Mouse (Mus musculus) stomach, embryonic 14.5 days (tissue): ENCODE results near the gene Itgb3. TPM values are rescaled to one million over a fixed set of nuclear protein-coding genes. Genes with fewer than 3 reads are reported as not detected.

Experiments used
- ATAC-seq: fragments of 200-750 bp; cut with Nextera tagmentation; 2 replicates; pipeline ENCODE4 v1.8.0; 2017; ENCODE audit warnings: low read depth, moderate TSS enrichment; ENCODE audit not compliant: insufficient number of reproducible peaks, insufficient read depth, low FRiP score
- H3K27ac ChIP-seq: fragments of 300-500 bp; sonication (generic); 2 replicates; pipeline ENCODE4 v1.5.1; 2014; ENCODE audit warnings: mild to moderate bottlenecking, low read length, moderate library complexity, mixed read lengths
- H3K27me3 ChIP-seq: fragments of 300-500 bp; sonication (generic); 2 replicates; pipeline ENCODE4 v1.6.1; 2014; ENCODE audit warnings: low read length, control low read depth, mixed read lengths; ENCODE audit not compliant: control insufficient read depth, insufficient read depth
- H3K36me3 ChIP-seq: fragments of 300-500 bp; sonication (generic); 2 replicates; pipeline ENCODE4 v1.6.1; 2014; ENCODE audit warnings: mild to moderate bottlenecking, control low read depth, low read length, moderate library complexity, mixed read lengths; ENCODE audit not compliant: control insufficient read depth, insufficient read depth
- H3K4me1 ChIP-seq: fragments of 300-500 bp; sonication (generic); 2 replicates; pipeline ENCODE4 v1.6.1; 2014; ENCODE audit warnings: low read length, control low read depth, mixed read lengths; ENCODE audit not compliant: control insufficient read depth, insufficient read depth
- H3K4me2 ChIP-seq: fragments of 300-500 bp; sonication (generic); replicated peaks from 2 replicates; pipeline ENCODE4 v1.6.1; 2014; ENCODE audit warnings: low read depth, low read length, control low read depth
- H3K4me3 ChIP-seq: fragments of 300-500 bp; sonication (generic); 2 replicates; pipeline ENCODE4 v1.5.1; 2014; ENCODE audit warnings: low read depth, low read length, control low read depth
- H3K9ac ChIP-seq: fragments of 300-500 bp; sonication (generic); replicated peaks from 2 replicates; pipeline ENCODE4 v1.6.1; 2014; ENCODE audit warnings: low read depth, mild to moderate bottlenecking, control low read depth, low read length, moderate library complexity, mixed read lengths
- H3K9me3 ChIP-seq: fragments of 300-500 bp; sonication (generic); 2 replicates; pipeline ENCODE4 v1.6.1; 2016; ENCODE audit warnings: low read depth, low read length, control low read depth; ENCODE audit not compliant: control insufficient read depth
- whole genome bisulfite sequencing: fragments of 180-500 bp; shearing (Covaris S2); extraction: QIAGEN DNeasy Blood & Tissue Kit; methylation state at CpG from one replicate; pipeline ENCODE4 v1.1.7; 2014; 5-methylcytosine and 5-hydroxymethylcytosine counted together
- polyA plus RNA-seq: library from polyadenylated mRNA; unstranded; fragments of >200 nt; fragmentation: Nextera tagmentation; extraction: Ambion mirVana; gene quantifications from 2 replicates; pipeline ENCODE4 v1.2.1, GENCODE M21; 2014

Itgb3 gene
- polyA plus RNA-seq, 1 experiment from 2014 or later, result 3.1 TPM

DNA sequence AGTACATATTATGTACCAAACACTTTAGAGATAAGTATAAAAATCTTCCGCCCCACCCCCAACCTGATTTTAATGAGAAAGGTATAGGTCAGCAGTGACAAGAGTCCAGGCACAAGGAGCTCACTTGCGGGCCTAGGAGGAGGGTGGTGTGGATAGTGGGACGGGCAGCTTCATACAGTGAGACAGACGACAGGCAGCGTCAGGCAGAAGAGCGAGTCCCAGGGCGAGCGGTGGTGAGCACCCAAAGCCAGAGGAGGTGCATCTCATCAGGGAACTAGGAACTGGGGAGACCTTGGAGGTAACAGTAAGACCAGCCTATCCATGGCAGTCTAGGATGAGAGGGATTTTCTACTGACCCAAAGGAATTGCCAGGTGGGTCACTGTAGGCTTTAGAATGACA, 28.2 kb upstream of the Itgb3 start:
- 93% methylated on average over 8 of the region's 8 CpGs for WGBS
- Histone ChIP-seq H3K9me3 (no peaks in the 10 kb centered on the region), H3K27ac (no peak overlapping the region), H3K4me2 (no peak overlapping the region), H3K4me1 (no peaks in the 10 kb centered on the region), H3K27me3 (no peaks in the 10 kb centered on the region), H3K9ac (no peak overlapping the region), H3K4me3 (no peak overlapping the region), H3K36me3 (no peaks in the 10 kb centered on the region)
- ATAC-seq, result no peak

DNA sequence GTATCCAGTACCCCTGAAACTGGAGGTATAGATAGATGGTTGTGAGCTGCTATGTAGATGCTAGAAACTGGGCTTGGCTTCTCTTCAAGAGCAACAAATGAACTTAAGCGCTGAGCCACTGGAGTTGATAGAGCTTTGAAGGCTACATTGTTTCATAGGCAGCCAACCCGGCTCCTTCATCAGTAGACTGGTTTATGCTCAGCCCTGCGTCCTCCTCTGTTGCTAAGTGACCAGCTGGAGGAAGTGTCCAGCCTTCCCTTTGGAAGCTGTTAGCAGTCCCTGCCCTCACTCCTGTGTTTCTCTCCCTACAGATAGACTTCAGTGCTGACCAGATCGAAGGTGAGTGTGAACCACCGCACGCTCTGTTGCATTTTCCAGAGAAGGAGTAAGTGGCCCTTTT, 27.7 kb upstream of the Itgb3 start:
- no peaks in the 10 kb centered on the region for H3K27me3 ChIP-seq
- no peak overlapping the region for H3K4me2 ChIP-seq
- H3K9me3 ChIP-seq, result no peaks in the 10 kb centered on the region
- H3K4me1 ChIP-seq, result no peaks in the 10 kb centered on the region
- no peaks in the 10 kb centered on the region for H3K36me3 ChIP-seq
- WGBS, result 68% methylated on average over 6 of the region's 6 CpGs
- no peak overlapping the region for H3K27ac ChIP-seq
- ATAC-seq, result no peak; the same call in 1 of the 2 replicates
- H3K4me3 ChIP-seq, result no peak overlapping the region
- H3K9ac ChIP-seq, result no peak overlapping the region

- Histone ChIP-seq H3K9ac (no peak overlapping the region), H3K4me3 (no peak overlapping the region), H3K27ac (no peak overlapping the region), H3K4me2 (no peak overlapping the region), H3K36me3 (no peaks in the 10 kb centered on the region), H3K27me3 (no peaks in the 10 kb centered on the region), H3K4me1 (no peaks in the 10 kb centered on the region), H3K9me3 (no peaks in the 10 kb centered on the region)
- no peak for ATAC-seq
- 88% methylated on average over 5 of the region's 5 CpGs for WGBS
Measured at GRCm38 (mm10) chr11:104580606-104581005, 27.2 kb upstream of the Itgb3 start.

- WGBS, result 41% methylated on average over 18 of the region's 18 CpGs
- Histone ChIP-seq H3K36me3 (no peaks in the 10 kb centered on the region), H3K9me3 (no peaks in the 10 kb centered on the region), H3K27ac (no peak overlapping the region), H3K4me3 (no peak overlapping the region), H3K9ac (no peak overlapping the region), H3K4me2 (peak overlapping the region; percentile 20; the same call in 1 of the 2 replicates), H3K27me3 (no peaks in the 10 kb centered on the region), H3K4me1 (no peaks in the 10 kb centered on the region)
- no peak; the same call in 1 of the 2 replicates for ATAC-seq
Measured at GRCm38 (mm10) chr11:104581446-104582307, 26.1 kb upstream of the Itgb3 start.

DNA sequence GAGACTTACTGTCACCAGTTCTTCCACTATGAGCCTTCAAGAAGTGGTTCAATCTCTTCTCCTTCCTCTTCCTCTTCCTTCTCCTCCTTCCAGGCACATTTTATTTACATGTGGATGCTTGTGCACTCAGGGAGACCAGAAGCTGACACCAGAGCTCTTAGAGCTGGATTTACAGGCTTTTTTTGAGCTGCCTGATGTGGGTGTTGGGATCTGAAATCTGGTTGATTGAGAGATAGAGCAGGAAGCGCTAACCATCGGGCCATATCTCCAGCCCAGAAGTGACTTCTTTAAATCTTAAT, 25.5 kb upstream of the Itgb3 start:
- Histone ChIP-seq H3K4me2 (no peak overlapping the region), H3K27me3 (no peaks in the 10 kb centered on the region), H3K36me3 (no peaks in the 10 kb centered on the region), H3K27ac (no peak overlapping the region), H3K4me1 (no peaks in the 10 kb centered on the region), H3K4me3 (no peak overlapping the region), H3K9ac (no peak overlapping the region), H3K9me3 (no peaks in the 10 kb centered on the region)
- ATAC-seq, result no peak
- 90% methylated on average over 2 of the region's 2 CpGs for WGBS

GRCm38 (mm10) chr11:104582630-104583364, 25.0 kb upstream of the Itgb3 start:
- H3K4me1 ChIP-seq, result no peaks in the 10 kb centered on the region
- no peak overlapping the region for H3K4me3 ChIP-seq
- H3K9me3 ChIP-seq, result no peaks in the 10 kb centered on the region
- H3K9ac ChIP-seq, result no peak overlapping the region
- H3K4me2 ChIP-seq, result no peak overlapping the region
- ATAC-seq, result no peak
- no peaks in the 10 kb centered on the region for H3K36me3 ChIP-seq
- no peak overlapping the region for H3K27ac ChIP-seq
- 61% methylated on average over 13 of the region's 13 CpGs for WGBS
- no peaks in the 10 kb centered on the region for H3K27me3 ChIP-seq

GRCm38 (mm10) chr11:104585495-104585894, 22.3 kb upstream of the Itgb3 start:
- ATAC-seq, result no peak
- Histone ChIP-seq H3K4me3 (no peak overlapping the region), H3K36me3 (no peaks in the 10 kb centered on the region), H3K9me3 (no peaks in the 10 kb centered on the region; the same call in 1 of the 2 replicates), H3K4me1 (no peaks in the 10 kb centered on the region), H3K27ac (no peak overlapping the region), H3K9ac (no peak overlapping the region), H3K4me2 (no peak overlapping the region), H3K27me3 (no peaks in the 10 kb centered on the region)
- 75% methylated on average over 5 of the region's 5 CpGs for WGBS

- Histone ChIP-seq H3K9me3 (no peaks in the 10 kb centered on the region; the same call in 1 of the 2 replicates), H3K4me1 (no peaks in the 10 kb centered on the region), H3K27me3 (no peaks in the 10 kb centered on the region), H3K4me3 (no peak overlapping the region), H3K4me2 (no peak overlapping the region), H3K36me3 (no peaks in the 10 kb centered on the region), H3K9ac (no peak overlapping the region), H3K27ac (no peak overlapping the region)
- 93% methylated on average over 9 of the region's 9 CpGs for WGBS
- ATAC-seq, result no peak
Measured at GRCm38 (mm10) chr11:104587904-104588303, 19.9 kb upstream of the Itgb3 start.
